Mouse (Mus musculus) neural tube, embryonic 11.5 days (tissue): ENCODE measurements around the gene Mrpl20. TPM values are rescaled to one million over a fixed set of nuclear protein-coding genes. Genes with fewer than 3 reads are reported as not detected.
A peak's percentile ranks its signal among the peaks of the same experiment; 100 is the strongest.

ENCODE experiments used
- ATAC-seq: fragments of 200-750 bp; cut with Nextera tagmentation; 2 replicates; pipeline ENCODE4 v1.8.0; 2017; ENCODE audit warnings: moderate number of reproducible peaks, mild to moderate bottlenecking, moderate TSS enrichment, moderate library complexity; ENCODE audit not compliant: insufficient read depth, low FRiP score, low TSS enrichment
- DNase-seq: peaks from one replicate; pipeline ENCODE4 v3.0.0-alpha.2; 2015; ENCODE audit warnings: low spot score
- H3K27ac ChIP-seq: fragments of 300-500 bp; sonication (generic); 2 replicates; pipeline ENCODE4 v1.5.1; 2014; ENCODE audit warnings: low read depth, mild to moderate bottlenecking, low read length
- H3K27me3 ChIP-seq: fragments of 300-500 bp; sonication (generic); 2 replicates; pipeline ENCODE4 v1.6.1; 2014; ENCODE audit warnings: mild to moderate bottlenecking, low read length, mixed read lengths; ENCODE audit not compliant: control insufficient read depth, insufficient read depth
- H3K36me3 ChIP-seq: fragments of 300-500 bp; sonication (generic); 2 replicates; pipeline ENCODE4 v1.6.1; 2014; ENCODE audit warnings: mild to moderate bottlenecking, low read length, moderate library complexity, mixed read lengths; ENCODE audit not compliant: control insufficient read depth, insufficient read depth
- H3K4me1 ChIP-seq: fragments of 300-500 bp; sonication (generic); 2 replicates; pipeline ENCODE4 v1.6.1; 2014; ENCODE audit warnings: low read length, mixed read lengths; ENCODE audit not compliant: control insufficient read depth, insufficient read depth
- H3K4me2 ChIP-seq: fragments of 300-500 bp; sonication (generic); 2 replicates; pipeline ENCODE4 v1.6.1; 2014; ENCODE audit warnings: low read depth, mild to moderate bottlenecking, moderate library complexity
- H3K4me3 ChIP-seq: fragments of 300-500 bp; sonication (generic); 2 replicates; pipeline ENCODE4 v1.5.1; 2014; ENCODE audit warnings: low read depth, low read length
- H3K9ac ChIP-seq: fragments of 300-500 bp; sonication (generic); 2 replicates; pipeline ENCODE4 v1.6.1; 2014; ENCODE audit warnings: mild to moderate bottlenecking, low read length
- H3K9me3 ChIP-seq: fragments of 300-500 bp; sonication (generic); 2 replicates; pipeline ENCODE4 v1.6.1; 2016; ENCODE audit warnings: low read length; ENCODE audit not compliant: control insufficient read depth
- WGBS: fragments of 180-500 bp; shearing (Covaris S2); extraction: QIAGEN DNeasy Blood & Tissue Kit; methylation state at CpG from one replicate; pipeline ENCODE4 v1.1.7; 2014; 5-methylcytosine and 5-hydroxymethylcytosine counted together
- polyA plus RNA-seq: library from polyadenylated mRNA; unstranded; fragments of >200 nt; fragmentation: Nextera tagmentation; extraction: Ambion mirVana; gene quantifications from 2 replicates; pipeline ENCODE4 v1.2.1, GENCODE M21; 2014

Mrpl20 gene
- polyA plus RNA-seq, 1 experiment from 2014 or later = 225 TPM

DNA sequence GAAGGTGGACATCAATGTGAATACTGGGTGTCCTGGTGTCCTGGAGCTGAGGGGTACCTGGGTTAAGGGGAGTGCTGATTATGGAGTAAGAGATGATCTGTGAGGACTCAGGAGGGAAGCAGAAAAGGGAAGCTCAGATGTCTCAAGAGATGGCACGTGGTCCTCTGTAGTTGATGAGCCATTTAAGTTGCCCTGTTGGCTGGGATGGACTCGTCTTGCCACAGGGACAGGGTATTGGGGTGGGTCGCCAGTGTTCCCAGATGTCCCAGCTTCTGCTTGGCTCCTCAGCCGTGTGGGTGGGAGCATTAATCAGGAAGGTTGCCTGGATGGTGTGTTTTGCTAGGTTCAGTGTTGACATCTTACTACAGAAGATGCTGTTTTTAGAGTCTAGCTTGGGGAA is 30.6 kb downstream of the Mrpl20 start:
- no peak overlapping the region for H3K4me3 ChIP-seq

GRCm38 (mm10) chr4:155833836-155834235 is 31.2 kb downstream of the Mrpl20 start:
- ATAC-seq (peak; percentile 25; the same call in 1 of the 2 replicates), DNase-seq (peak; percentile 67)
- H3K27ac ChIP-seq = peak overlapping the region; percentile 30; the same call in 1 of the 2 replicates
- 47% methylated on average over 2 of the region's 2 CpGs for WGBS
- H3K9me3 ChIP-seq = no peaks in the 10 kb centered on the region
- H3K4me1 ChIP-seq = peaks cover 7% of the 10 kb centered on the region
- no peak overlapping the region for H3K4me2 ChIP-seq
- H3K36me3 ChIP-seq = no peaks in the 10 kb centered on the region
- H3K27me3 ChIP-seq = no peaks in the 10 kb centered on the region
- no peak overlapping the region for H3K9ac ChIP-seq
- H3K4me3 ChIP-seq = no peak overlapping the region

More for the DNA sequence above, 30.6 kb downstream of the Mrpl20 start:
- ATAC-seq = no peak
- H3K36me3 ChIP-seq = no peaks in the 10 kb centered on the region
- no peak overlapping the region for H3K9ac ChIP-seq
- no peak overlapping the region for H3K4me2 ChIP-seq
- no peak for DNase-seq
- peaks cover 7% of the 10 kb centered on the region for H3K4me1 ChIP-seq
- H3K9me3 ChIP-seq = no peaks in the 10 kb centered on the region
- 87% methylated on average over 4 of the region's 4 CpGs for WGBS
- H3K27me3 ChIP-seq = no peaks in the 10 kb centered on the region
- no peak overlapping the region for H3K27ac ChIP-seq

- Histone ChIP-seq H3K9me3 (no peaks in the 10 kb centered on the region), H3K9ac (no peak overlapping the region), H3K27ac (no peak overlapping the region), H3K4me1 (peaks cover 25% of the 10 kb centered on the region), H3K4me3 (no peak overlapping the region), H3K27me3 (peaks cover 7% of the 10 kb centered on the region), H3K4me2 (no peak overlapping the region), H3K36me3 (no peaks in the 10 kb centered on the region)
- 87% methylated on average over 11 of the region's 11 CpGs for WGBS
- no peak for DNase-seq
- no peak for ATAC-seq
Observed at GRCm38 (mm10) chr4:155837404-155838010, 34.8 kb downstream of the Mrpl20 start.

DNA sequence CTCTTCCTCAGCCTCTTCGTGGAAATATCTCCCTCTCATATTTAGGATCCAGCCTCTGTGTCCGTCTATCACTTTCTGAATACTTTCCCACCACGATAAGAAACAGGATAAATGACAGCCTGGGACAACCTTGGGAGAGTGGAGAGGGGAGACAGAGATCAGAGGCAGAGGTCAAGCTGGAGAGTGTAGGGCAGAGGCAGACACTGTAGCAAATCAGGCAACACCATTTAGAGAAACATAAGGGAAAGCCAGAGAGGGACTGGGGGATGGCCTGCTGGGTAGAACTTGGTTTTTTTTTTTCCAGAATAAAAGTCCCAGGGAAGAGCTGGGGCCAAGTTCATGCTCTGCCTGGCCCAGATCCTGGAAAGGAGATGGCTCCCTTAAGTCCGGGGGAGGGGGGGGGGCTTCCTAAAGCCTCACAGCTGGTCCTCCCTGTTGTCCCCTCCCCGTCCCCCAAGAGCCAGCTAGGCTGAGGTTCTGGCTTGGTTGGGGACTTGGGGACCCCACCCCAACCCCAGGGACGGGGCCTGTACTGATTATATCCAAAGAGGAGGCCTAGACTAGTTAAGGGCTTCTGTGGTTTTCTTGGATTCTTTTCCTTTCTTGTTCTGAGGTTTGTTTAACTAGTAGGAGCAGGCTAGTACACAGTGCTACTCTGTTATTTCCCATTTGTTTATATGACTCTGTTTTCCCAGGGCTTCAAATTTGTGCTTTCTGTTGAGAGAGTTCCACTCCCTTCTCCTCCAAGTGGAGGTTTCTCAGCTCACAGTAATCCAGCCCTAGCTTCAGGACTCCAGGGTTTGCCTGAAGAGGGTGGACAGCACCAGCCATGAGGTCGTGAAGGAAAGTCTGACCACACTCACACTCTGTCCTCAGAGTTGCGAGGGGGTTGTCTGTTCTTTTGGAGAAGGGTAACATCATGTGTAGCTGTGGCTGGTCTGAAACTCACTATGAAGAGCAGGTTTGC is 35.8 kb downstream of the Mrpl20 start:
- ATAC-seq (no peak), DNase-seq (no peak)
- Histone ChIP-seq H3K9me3 (no peaks in the 10 kb centered on the region), H3K4me3 (no peak overlapping the region), H3K4me1 (peaks cover 23% of the 10 kb centered on the region), H3K4me2 (no peak overlapping the region), H3K27ac (no peak overlapping the region), H3K27me3 (peaks cover 7% of the 10 kb centered on the region), H3K36me3 (no peaks in the 10 kb centered on the region), H3K9ac (no peak overlapping the region)
- WGBS = 54% methylated on average over 8 of the region's 8 CpGs

DNA sequence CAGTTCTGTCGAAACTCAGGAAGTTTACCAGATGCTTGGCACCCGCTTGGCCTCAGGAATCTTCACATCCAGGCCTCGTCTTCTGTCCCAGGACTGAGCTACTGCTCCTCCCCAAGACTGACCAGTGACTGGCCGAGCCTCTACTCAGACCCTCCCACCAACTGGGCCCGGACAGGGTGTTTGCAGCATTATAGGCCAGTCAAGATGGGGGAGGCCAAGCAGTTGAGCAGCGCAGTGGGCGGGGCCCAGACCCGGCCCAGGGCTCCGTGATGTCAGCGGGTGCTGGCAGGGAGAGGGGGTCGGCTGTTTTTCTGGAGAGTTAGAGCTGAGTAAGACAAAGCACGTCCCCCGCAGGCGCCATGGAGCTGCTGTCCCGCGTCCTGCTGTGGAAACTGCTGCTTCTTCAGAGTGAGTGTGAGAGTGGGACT is 36.8 kb downstream of the Mrpl20 start, which contains the start of gene Mxra8:
Gene Mxra8 (plus strand): TSS at position 198 of the 428 bp plus-strand sequence.
- under 1% methylated on average over 16 of the region's 16 CpGs for WGBS
- DNase-seq = peak; percentile 82
- no peak within 1 kb of the TSS; the same call in 1 of the 2 replicates for H3K27ac ChIP-seq

GRCm38 (mm10) chr4:155840076-155841002 is 37.7 kb downstream of the Mrpl20 start:
- H3K9ac ChIP-seq = peak overlapping the region; percentile 46
- peaks cover 2% of the 10 kb centered on the region; the same call in 1 of the 2 replicates for H3K36me3 ChIP-seq
- H3K4me2 ChIP-seq = peak overlapping the region; percentile 57
- no peaks in the 10 kb centered on the region for H3K9me3 ChIP-seq
- ATAC-seq (0 out of 2 replicates have a peak, but pooled peaks have one; percentile 8), DNase-seq (no peak)
- peaks cover 7% of the 10 kb centered on the region for H3K27me3 ChIP-seq
- WGBS = 6% methylated on average over 8 of the region's 8 CpGs
- H3K4me1 ChIP-seq = peaks cover 23% of the 10 kb centered on the region
- H3K4me3 ChIP-seq = peak overlapping the region; percentile 40
- H3K27ac ChIP-seq = no peak overlapping the region

More for the DNA sequence above, 36.8 kb downstream of the Mrpl20 start, which contains the start of gene Mxra8:
- Histone ChIP-seq H3K36me3 (peaks cover 2% of the 10 kb centered on the region; the same call in 1 of the 2 replicates), H3K4me1 (peaks cover 23% of the 10 kb centered on the region), H3K4me2 (peak within 1 kb of the TSS; percentile 57), H3K9me3 (no peaks in the 10 kb centered on the region), H3K9ac (peak within 1 kb of the TSS; percentile 46), H3K27me3 (peaks cover 7% of the 10 kb centered on the region), H3K4me3 (peak within 1 kb of the TSS; percentile 40)
- ATAC-seq = peak; percentile 77

- H3K4me2 ChIP-seq = peak overlapping the region; percentile 57
- H3K9ac ChIP-seq = peak overlapping the region; percentile 40
- H3K36me3 ChIP-seq = peaks cover 2% of the 10 kb centered on the region; the same call in 1 of the 2 replicates
- H3K4me3 ChIP-seq = peak overlapping the region; percentile 40
- H3K27me3 ChIP-seq = peaks cover 7% of the 10 kb centered on the region
- H3K27ac ChIP-seq = no peak overlapping the region
- peaks cover 23% of the 10 kb centered on the region for H3K4me1 ChIP-seq
- DNase-seq (peak; percentile 53), ATAC-seq (peak; percentile 54)
- H3K9me3 ChIP-seq = no peaks in the 10 kb centered on the region
- WGBS = under 1% methylated on average over 32 of the region's 32 CpGs
Observed at GRCm38 (mm10) chr4:155841003-155841454, 38.4 kb downstream of the Mrpl20 start.
